Mouse (Mus musculus) cerebellum, adult 11-12 months (tissue): ENCODE results near the gene Meis2.

ENCODE experiments used
- DNase-seq: peaks from one replicate; pipeline ENCODE4 v3.0.0; 2022

The Meis2 gene

DNA sequence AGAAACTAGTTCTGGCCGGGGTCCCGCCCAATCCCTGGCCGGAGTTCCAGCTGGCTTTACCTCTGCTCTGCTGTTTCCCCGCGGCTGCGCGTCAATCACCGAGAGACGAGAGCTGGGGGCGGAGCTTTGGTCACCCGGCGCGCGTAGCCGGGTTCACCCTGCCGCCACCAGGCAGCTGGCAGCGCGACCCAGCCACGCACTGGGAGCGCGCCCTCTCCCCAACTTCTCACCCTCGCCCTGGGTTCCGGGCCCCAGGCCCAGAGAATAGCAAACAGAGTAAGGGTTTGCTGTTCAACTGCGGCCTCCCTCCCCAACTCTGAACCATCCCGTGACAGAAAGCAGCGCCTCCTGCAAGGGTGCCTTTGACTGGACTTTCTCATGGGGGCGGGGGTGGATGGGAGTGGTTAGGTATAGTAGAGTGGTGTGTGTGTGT, 1.4 kb upstream of the Meis2 start:
- no peak for DNase-seq

DNA sequence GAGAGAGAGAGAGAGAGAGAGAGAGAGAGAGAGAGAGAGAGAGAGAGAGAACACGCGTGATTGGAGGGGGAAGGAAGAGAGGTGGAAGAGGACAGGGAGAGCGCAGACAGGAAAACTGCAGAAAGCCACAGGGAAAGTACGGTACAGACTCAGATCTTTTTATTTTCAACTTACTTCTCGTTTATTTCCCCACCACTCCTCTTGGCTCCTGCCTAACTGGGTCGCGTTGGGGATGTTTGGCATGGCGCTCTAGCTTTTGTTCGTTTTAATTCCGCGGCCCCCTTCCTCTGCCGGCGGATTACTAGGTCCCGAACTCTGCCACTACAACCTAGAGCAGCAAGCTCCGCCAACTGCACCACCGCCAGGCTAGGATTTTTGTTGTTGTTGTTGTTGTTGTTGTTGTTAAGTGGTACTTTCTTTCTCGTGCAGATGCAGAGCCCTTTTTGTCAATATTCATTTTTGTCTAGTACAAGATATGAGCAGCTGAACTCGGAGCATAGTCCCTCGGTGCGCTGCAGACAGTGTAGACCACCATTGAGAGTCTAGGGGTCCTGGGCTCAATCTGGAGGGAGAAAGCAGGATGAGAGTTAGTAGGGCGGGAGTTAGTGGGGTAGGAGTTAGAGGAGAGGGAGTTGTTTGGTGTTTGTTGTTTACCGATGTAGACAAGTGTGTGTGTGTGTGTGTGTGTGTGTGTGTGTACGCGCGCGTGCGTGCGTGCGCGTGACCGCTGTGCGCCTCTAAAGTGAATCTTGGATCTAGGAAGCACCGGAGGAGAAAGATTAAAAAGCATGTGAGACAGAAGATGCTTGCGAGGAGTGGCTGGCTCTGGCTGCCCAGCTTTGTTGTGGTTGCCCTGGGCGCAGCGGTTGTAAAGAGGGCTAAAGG, 660 bp upstream of the Meis2 start:
- no peak for DNase-seq

DNA sequence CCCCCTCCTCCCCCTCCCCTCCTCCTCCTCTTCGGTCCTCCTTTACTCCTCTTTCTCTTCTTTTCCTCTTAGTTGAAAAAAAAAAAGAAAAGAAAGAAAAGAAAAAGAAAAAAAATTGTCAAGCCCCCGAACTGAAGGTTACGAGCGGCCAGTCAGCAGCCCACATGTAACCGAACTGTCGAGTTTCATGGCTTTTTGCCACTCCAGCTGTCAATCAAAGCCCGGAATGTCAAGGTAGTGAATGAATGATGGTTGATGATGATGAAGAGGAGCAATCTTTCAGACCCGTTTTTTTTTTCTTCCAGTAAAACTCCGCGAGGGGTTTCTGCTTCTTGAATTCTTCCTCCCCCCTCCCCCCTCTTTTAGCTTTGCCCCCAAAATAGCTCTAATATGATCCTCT, 582 bp downstream of the Meis2 start:
- no peak for DNase-seq

DNA sequence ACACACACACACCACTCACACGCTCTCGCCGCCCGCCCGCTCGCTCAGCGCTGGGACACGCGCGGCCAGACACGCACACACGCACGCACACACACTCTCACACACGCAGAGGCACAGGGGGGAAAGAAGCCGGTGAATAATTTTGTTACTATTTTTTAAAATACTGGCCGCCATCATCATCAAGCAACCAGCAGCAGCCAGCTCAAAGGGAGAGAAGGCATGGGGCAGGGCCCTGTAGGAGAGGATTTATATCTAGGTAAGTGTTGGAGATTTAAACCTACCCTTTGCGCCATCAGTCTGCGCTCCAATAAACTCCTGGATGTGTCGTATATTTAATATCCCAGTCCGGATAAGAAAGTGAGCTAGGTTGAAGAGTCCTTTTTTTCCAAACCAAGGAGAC, 1.1 kb downstream of the Meis2 start:
- no peak for DNase-seq

DNA sequence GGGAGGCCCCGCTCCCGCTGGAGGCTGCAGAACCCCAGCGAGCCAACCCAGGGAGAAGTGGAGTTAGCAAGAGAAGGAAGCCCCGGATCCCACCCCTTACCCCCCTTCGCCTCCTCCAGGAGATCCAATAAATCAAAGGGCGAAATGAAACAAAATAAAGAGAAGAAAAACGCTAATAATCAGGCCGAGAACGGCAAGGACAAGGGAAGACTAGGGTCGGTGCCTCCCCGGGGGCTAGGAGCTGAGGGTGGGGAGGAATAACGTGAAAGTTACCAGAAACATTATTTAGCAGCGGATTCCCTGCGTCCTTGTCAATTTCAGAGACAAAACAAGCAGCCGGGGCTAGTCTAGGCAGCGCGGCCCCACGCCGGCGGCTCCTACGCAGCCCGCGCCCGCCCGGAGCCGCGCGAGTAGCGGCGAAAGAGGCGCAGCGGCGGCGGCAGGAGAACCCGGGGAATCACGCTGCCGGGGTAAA, 1.8 kb downstream of the Meis2 start:
- no peak for DNase-seq

DNA sequence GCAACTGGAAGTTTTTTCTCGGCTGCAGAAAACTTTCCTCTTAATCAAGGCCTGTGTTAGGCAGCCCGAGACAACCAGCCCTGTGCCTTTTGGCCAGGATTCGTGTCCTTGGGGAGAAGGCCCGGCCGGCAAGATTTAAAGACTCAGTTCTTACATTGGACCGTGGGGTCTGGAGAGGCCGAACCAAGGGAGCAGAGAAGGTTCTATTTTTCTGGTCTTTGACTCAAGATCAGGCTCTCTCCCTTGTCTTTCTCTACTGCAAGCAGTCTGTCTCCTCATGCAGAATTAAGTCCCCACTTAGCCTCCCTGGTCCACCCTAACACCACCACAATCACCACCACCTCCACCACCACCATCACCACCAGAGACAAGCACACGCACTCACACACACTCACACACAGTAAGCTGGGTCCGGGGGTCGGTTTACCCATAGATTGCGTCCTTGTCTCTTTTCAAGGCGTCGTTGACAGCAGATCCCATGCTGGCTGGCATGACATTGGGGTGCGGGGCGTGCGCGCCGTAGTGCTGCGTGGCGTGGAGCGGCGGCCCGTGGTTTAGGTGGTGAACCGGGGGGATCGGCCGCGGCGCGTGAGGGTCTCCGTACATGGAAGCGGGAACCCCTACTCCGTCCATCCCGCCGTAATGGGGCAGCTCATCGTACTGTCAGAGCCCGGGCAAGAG, 2.7 kb downstream of the Meis2 start:
- DNase-seq: no peak

DNA sequence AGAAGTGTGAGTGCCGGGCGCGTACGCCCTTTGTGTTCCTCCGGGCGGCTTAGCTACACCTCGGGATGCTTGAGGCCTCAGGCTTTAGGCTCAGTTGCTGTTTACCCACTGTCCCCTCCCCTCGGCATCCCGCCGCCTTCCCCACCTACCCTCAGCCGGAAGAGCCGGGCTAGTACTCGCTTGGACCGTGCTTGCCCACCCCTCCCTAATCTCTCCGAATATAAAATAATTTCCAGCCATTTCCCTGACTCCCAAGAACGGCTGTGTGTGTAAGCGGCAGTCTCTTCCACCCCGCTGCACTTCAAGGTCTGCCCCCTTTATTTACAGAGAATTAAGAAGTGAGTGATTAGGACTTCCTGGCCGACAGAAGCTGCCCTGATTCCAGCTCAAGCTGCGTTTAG, 3.4 kb downstream of the Meis2 start:
- no peak for DNase-seq

DNA sequence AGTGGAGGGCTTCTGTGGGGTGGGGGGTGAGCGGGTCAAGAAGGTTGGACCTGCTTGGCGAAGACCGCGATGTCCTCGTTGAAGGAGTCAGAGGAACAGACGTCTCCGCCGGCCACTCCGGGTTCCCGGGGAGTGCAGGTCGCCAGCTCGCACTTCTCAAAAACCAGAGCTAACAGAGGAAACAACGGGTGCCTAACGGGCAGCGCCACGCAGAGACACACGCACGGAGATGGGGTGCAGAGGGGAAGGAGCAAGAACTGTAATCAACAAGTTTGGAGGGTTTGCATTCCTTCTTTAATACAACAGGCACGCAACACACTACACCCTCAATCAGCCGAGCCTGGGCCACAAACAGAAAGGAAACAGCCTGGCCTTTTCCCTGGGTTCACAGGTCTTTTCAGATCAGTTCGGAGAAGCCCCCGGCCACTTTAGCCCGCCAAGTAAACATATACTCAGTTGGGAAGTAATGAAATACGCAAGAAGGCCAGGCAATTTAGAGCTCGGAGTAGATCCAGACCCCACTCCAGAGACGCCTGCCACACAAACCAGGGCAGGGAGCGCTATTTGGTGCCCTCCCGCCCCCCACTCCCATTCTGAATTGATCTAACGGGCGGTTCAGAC, 4.1 kb downstream of the Meis2 start:
- DNase-seq: no peak

DNA sequence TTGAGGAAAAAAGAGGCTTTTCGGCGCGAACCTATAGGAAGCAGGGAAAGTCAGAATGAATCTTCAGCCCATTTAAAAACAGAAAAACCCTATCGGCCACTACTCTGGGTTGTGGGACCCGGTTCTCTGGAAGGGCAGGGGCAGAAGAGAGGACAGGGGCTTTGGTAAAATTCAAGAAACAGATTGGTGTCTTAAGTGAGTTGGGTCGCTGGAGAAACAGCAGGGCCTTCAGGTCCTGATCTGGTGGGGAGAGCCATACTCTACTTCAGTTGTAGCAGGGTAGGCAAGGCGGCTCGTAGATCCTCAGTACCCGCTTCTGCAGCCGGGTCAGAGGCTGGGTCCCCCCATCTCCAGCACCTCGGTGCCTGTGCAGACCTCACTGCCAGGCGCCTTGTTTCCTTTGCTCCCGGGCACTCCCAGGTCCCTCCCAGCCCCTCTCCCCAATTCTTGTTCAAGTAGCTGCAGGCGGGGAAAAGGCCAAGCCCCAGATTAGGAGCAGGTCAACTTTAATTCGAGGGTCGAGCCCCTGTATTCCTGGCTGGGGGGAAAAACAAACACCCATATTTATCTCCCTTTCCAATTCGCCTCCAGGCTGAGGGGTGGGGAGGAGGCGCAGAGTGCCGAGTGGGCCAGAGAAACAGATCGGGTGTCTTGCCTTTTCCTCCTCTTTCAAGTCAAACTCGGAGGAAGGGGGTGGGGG, 4.8 kb downstream of the Meis2 start:
- DNase-seq: no peak

DNA sequence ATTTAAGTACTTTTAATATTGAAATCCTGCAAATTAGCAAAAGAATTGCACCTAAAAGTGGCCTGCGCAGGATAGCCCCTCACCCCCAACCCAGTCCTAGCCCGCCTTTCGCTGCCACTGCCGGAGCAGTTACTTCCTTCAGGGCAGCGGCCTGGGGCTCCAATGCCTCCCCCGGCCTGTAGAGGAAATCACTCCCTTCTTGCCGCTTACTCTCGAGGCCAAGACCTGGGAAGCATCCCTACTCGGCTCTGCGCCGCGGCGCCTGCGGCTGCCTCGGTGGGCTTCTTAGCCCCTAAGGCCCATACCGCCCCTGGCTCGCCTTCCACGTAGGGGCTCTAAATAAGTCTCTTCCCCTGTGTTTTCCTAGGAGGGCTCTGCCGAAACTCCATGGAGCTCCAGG, 5.4 kb downstream of the Meis2 start:
- no peak for DNase-seq

DNA sequence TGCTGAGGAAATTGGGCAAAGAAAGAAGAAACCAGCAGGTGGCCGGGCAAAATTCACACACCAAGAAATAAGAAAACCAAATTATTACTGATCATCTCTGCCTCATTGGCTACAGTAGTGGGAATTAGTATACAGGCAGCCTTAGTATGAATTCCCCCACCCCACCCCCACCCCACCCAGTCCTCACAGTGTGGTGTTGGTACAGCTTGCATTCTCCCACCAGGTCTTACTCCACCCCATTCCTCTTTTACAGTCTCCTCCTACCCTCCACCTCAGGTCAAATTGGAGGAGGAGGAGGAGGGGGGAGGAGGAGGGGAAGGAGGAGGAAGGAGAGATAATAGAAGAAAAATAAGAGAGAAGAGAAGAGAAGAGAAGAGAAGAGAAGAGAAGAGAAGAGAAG, 6.0 kb downstream of the Meis2 start:
- DNase-seq: no peak

DNA sequence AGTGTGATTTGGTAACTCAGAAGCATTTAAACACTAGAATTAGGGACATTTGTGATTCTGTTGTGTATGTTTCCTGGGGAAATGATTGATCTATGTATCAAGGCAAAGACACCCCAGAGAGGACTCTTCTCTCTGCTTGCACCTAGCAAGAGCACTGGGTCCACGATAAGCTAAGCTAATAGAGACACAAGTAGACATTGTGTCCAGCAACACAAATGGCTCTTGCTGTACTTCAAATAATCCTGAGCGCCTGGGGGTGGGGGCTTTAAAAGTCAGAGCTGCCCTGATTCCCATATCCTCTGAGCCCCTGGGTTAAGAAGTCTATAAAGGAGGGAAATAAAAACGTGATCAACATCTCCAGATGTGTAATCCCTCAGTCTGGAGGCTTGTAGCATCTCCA, 6.6 kb downstream of the Meis2 start:
- DNase-seq: no peak

DNA sequence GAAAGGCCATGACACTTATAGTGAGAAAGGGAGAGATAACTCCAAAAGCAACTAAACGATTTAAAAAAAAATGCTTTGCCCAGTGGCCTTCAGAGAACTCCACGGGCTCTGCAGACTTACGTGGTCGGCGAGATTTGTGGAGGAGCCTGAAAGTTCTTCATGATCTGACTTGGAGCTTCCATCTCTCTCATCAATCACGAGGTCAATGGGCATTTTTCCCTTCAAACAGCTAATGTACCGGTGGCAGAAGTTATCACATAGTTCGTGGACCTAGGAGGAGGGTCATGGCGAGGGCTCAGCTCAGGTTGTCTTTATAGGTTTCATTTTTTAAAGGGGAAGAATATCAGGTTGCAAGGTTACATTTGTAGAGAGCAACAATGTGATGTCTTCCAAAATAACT, 7.1 kb downstream of the Meis2 start:
- no peak for DNase-seq

DNA sequence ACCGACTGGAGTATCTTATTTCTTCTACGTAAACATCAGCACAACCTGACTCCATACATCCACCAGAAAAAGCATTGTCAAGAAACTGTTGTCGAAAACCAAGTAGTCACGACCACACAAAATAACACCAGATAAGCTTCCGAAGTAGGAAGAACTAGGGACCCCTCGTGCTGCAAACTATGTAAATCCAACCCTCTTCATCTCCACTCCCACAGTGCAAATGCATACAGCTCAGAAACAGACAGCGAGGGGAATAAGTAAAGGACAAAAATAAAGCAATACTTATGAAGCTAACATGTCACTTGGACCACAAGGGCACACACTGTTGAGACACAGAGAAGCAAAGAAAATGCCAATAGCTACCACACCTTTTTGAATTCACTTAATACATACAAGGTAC, 8.8 kb downstream of the Meis2 start:
- no peak for DNase-seq

DNA sequence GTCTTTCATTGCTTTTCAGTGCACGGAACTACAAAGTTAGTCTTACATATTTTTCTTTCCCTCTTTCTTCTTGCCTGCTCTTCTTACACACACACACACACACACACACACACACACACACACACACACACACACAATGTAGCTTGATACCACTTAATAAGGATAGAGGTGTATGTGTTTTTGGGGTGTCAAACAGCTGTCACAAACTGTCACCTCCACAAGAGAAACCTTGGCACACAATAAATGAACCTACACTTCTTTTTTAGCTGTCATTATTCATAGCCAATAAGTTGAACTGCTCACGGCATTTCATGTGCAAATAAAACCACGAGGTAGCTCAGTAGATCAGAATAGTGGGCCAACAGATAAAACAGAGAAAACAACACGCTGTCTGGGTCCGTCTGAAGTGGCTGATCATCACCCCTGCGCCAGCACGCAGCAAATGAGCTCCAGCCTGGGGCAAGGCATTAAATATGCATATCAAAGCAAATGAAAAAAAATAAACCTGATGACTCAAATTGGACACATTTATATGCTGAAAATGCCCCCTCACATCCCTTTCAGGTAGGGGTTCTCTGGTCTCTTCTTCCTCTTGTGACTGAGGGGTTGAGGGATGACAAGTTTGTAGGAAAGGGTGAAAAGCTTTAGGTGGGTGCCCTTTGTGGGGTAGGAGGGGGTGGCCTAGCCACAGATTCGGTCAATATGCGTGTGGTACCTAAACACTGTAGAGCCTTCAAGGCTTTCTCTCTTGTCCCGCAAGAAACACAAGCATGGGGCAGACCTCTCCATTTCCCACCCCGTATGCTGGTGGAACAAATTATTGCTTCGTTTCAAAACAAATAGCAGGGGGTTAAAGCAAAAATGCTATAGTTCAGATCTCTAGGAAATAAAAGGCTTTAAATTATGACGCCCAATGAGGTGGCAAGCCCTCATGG, 9.7 kb downstream of the Meis2 start:
- no peak for DNase-seq

DNA sequence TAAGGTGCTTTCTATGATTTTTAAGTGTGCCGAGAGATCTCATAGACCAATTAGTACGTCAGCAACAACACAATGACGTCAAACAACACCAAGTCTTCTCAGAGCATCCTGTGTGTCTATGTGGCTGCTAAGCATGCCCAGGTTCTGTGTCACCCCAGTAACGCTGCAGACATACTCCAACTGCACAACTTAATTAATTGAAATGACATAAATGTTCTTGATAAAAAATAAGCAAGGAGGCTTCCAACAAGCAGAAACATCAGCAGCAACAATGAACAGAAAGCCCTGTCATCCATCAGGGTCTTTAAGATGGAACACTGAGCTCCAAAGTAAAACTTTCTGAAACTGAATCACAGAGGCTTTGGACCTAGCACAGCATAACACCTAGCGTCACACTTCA, 11.7 kb downstream of the Meis2 start:
- DNase-seq: no peak

DNA sequence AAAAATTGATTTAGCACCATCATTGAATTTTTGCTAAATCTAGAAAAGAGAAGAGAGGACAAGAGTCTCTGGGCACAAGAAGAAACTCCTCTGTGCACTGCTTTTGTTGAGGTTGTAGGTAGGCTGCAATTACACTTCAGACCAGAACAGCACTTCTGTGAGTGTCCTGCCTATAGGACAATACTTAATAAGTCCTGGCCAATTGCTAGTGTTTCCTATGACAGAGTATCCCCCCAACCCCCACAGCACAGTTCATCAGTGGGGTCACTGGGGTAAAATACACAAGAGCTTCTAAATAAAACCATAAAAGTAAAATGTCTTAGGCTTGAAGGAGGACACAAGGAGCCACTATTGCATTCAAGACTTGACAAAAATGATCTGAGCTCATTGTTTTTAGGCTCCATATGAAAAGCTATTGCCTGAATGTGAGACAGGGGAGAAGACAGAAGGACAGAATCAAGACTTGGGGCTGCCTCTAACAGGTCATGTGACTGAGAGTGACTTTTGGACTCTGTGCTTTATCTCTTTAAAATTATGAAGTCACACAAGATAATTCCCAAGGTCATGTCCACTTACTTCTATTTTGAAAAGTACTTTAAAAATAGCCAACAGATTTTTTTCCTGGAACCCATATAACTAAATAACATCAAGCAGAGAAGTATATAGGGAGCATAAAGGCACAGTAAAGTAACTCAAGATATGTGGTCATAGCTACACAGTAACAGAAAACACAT, 12.8 kb downstream of the Meis2 start:
- no peak for DNase-seq

DNA sequence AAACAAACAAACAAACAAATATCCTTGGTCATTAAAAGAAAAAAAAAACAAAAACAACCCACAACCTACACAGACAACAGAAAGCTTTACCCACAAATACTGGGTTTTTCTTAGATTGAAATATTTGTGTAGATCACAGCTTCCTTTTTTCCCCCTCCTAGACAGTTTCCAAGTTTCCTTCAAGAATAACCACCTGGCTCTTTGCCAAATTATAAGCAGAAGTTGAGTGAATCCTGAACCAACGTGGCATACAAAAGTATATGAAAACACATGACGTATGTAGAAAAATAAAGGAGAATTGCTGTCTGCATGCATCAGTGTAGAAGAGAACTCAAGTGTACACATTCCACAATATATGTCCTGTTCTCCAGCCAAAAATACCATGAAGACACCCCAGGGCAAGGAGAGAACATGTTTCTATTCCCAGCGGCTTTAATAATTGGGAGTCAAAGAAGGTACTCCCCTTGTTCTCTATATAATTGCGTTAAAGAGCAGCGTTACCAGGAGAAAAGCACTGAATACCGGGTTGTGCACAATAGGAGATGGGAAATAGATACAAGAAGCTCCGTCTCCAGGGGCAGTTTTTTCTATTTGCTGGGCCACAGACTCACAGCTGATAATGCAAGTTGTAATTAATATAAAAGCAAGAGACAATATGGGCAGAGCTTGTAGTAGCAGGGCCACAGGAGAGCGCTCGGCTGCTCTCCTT, 13.6 kb downstream of the Meis2 start:
- no peak for DNase-seq

DNA sequence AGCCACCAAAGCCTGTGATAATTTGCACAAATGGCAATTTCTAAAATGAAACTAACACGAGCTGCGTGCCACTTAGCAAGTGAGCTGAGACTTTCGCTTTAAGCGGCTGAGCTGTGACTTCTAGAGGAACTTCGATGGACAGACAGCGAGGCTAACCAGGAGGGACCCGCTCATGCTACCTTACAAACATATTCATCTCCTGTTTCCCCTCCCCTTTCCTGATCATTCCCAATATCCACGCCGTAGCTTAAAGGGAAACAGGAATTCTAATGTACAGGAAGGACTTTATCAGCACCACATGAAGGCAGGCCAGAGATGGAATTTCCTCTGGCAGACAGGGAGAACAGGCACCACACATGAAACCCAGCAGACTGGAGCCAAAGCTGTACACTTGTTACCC, 15.9 kb downstream of the Meis2 start:
- no peak for DNase-seq

DNA sequence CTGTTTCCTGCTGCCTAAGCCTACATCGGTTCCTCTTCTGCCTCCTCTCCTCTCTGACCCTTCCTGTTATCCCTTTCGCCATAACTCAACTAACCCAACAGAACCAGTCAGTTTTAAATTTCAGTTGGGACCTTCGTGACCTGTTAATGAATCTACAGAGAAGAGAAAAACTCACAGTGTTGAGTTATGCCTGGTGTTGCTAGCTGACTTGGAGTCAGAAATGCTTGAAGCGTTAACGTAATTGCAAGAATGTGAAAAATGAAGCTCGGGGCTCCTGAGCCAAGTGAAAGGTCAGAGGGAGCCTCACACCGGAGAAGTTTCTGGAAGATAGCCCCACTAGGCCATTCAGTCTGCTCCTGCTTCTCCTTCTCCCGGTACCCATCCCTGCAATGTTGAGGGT, 18.3 kb downstream of the Meis2 start:
- DNase-seq: no peak

DNA sequence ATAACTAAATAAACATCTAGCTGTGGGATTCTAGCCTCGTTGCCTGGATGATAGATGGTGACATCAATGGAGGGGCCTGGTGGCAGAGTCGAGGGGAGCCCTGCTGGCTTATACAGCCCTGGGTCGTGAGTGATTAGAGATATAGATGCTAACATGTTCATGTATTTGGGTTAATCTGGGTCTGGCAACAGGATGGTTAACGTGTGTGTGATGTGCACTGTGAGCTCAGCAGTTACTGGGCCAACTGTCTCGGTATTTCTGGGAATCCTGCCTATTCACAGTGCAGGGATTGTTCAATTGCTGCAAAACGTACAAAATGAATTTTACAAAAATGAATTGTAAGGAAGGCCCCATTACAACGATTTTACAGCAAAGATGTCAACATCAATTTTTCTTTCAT, 20.6 kb downstream of the Meis2 start:
- DNase-seq: no peak
